Mouse (Mus musculus): ENCODE measurements around the gene Dst.

Dst gene

GRCm38 (mm10) chr1:33908191-33908962 lies at the start of gene Dst:
Gene Dst, plus strand, starts transcription at chr1:33908225.
- in situ Hi-C loops (cut with MboI; ENCODE audit: low pct_unique_long_range_greater_than_20kb in 1 of 2, low sequenced_read_pairs in 2 of 2, unreplicated experiment in 1 of 2), result no loop called here

- in situ Hi-C loops (cut with MboI; ENCODE audit: low pct_unique_long_range_greater_than_20kb in 1 of 2, low sequenced_read_pairs in 2 of 2, unreplicated experiment in 1 of 2), result no loop called here
Observed at GRCm38 (mm10) chr1:33869031-33869430, 39.0 kb upstream of the Dst start.

GRCm38 (mm10) chr1:33869437-33869836 lies 38.6 kb upstream of the Dst start:
- in situ Hi-C loops (cut with MboI; ENCODE audit: low pct_unique_long_range_greater_than_20kb in 1 of 2, low sequenced_read_pairs in 2 of 2, unreplicated experiment in 1 of 2), result no loop called here

GRCm38 (mm10) chr1:33873561-33873960 lies 34.5 kb upstream of the Dst start:
- in situ Hi-C loops (cut with MboI; ENCODE audit: low pct_unique_long_range_greater_than_20kb in 1 of 2, low sequenced_read_pairs in 2 of 2, unreplicated experiment in 1 of 2), result no loop called here

GRCm38 (mm10) chr1:33875691-33876090 lies 32.3 kb upstream of the Dst start:
- in situ Hi-C loops (cut with MboI; ENCODE audit: low pct_unique_long_range_greater_than_20kb in 1 of 2, low sequenced_read_pairs in 2 of 2, unreplicated experiment in 1 of 2), result no loop called here

GRCm38 (mm10) chr1:33876416-33876815 lies 31.6 kb upstream of the Dst start:
- in situ Hi-C loops (cut with MboI; ENCODE audit: low pct_unique_long_range_greater_than_20kb in 1 of 2, low sequenced_read_pairs in 2 of 2, unreplicated experiment in 1 of 2), result no loop called here

GRCm38 (mm10) chr1:33878170-33878569 lies 29.9 kb upstream of the Dst start:
- in situ Hi-C loops (cut with MboI; ENCODE audit: low pct_unique_long_range_greater_than_20kb in 1 of 2, low sequenced_read_pairs in 2 of 2, unreplicated experiment in 1 of 2), result no loop called here

- in situ Hi-C loops (cut with MboI; ENCODE audit: low pct_unique_long_range_greater_than_20kb in 1 of 2, low sequenced_read_pairs in 2 of 2, unreplicated experiment in 1 of 2), result no loop called here
Observed at GRCm38 (mm10) chr1:33883102-33883839, 24.8 kb upstream of the Dst start.

- in situ Hi-C loops (cut with MboI; ENCODE audit: low pct_unique_long_range_greater_than_20kb in 1 of 2, low sequenced_read_pairs in 2 of 2, unreplicated experiment in 1 of 2), result loop anchor here in 1 of 2 experiments (5.0 kb wide), 1 partner anchor 70 kb away; no protein-coding TSS in a partner anchor
Observed at GRCm38 (mm10) chr1:33892784-33893183, 15.2 kb upstream of the Dst start.

GRCm38 (mm10) chr1:33896116-33896515 lies 11.9 kb upstream of the Dst start:
- in situ Hi-C loops (cut with MboI; ENCODE audit: low pct_unique_long_range_greater_than_20kb in 1 of 2, low sequenced_read_pairs in 2 of 2, unreplicated experiment in 1 of 2), result no loop called here

GRCm38 (mm10) chr1:33896666-33897065 lies 11.4 kb upstream of the Dst start:
- in situ Hi-C loops (cut with MboI; ENCODE audit: low pct_unique_long_range_greater_than_20kb in 1 of 2, low sequenced_read_pairs in 2 of 2, unreplicated experiment in 1 of 2), result no loop called here

GRCm38 (mm10) chr1:33897426-33897825 lies 10.6 kb upstream of the Dst start:
- in situ Hi-C loops (cut with MboI; ENCODE audit: low pct_unique_long_range_greater_than_20kb in 1 of 2, low sequenced_read_pairs in 2 of 2, unreplicated experiment in 1 of 2), result no loop called here

- in situ Hi-C loops (cut with MboI; ENCODE audit: low pct_unique_long_range_greater_than_20kb in 1 of 2, low sequenced_read_pairs in 2 of 2, unreplicated experiment in 1 of 2), result no loop called here
Observed at GRCm38 (mm10) chr1:33898373-33898772, 9.7 kb upstream of the Dst start.

GRCm38 (mm10) chr1:33900175-33900574 lies 7.8 kb upstream of the Dst start:
- in situ Hi-C loops (cut with MboI; ENCODE audit: low pct_unique_long_range_greater_than_20kb in 1 of 2, low sequenced_read_pairs in 2 of 2, unreplicated experiment in 1 of 2), result no loop called here

- in situ Hi-C loops (cut with MboI; ENCODE audit: low pct_unique_long_range_greater_than_20kb in 1 of 2, low sequenced_read_pairs in 2 of 2, unreplicated experiment in 1 of 2), result no loop called here
Observed at GRCm38 (mm10) chr1:33903587-33903986, 4.4 kb upstream of the Dst start.

GRCm38 (mm10) chr1:33906216-33906615 lies 1.8 kb upstream of the Dst start:
- in situ Hi-C loops (cut with MboI; ENCODE audit: low pct_unique_long_range_greater_than_20kb in 1 of 2, low sequenced_read_pairs in 2 of 2, unreplicated experiment in 1 of 2), result no loop called here

GRCm38 (mm10) chr1:33906927-33907326 lies 1.1 kb upstream of the Dst start:
- in situ Hi-C loops (cut with MboI; ENCODE audit: low pct_unique_long_range_greater_than_20kb in 1 of 2, low sequenced_read_pairs in 2 of 2, unreplicated experiment in 1 of 2), result no loop called here

- in situ Hi-C loops (cut with MboI; ENCODE audit: low pct_unique_long_range_greater_than_20kb in 1 of 2, low sequenced_read_pairs in 2 of 2, unreplicated experiment in 1 of 2), result no loop called here
Observed at GRCm38 (mm10) chr1:33907421-33908190, 419 bp upstream of the Dst start, which contains the start of gene Bend6. Gene Bend6, minus strand, starts transcription at chr1:33907816.

GRCm38 (mm10) chr1:33911589-33911988 lies 3.6 kb downstream of the Dst start:
- in situ Hi-C loops (cut with MboI; ENCODE audit: low pct_unique_long_range_greater_than_20kb in 1 of 2, low sequenced_read_pairs in 2 of 2, unreplicated experiment in 1 of 2), result no loop called here

All from mouse embryonic stem cell (cell line).